Mouse (Mus musculus): ENCODE results near the gene Arpp19. TPM values are rescaled to one million over a fixed set of nuclear protein-coding genes. Genes with fewer than 3 reads are reported as not detected.

Gene Arpp19
- 14.5 and 16.1 TPM in 2 replicates for polyA plus RNA-seq (2012; rRNA removed)

- H3K36me3 ChIP-seq (ENCODE audit: control insufficient read depth, insufficient read depth, low read length), result no peaks in the 10 kb centered on the region
- H3K4me3 ChIP-seq (ENCODE audit: control insufficient read depth, insufficient read depth, low read length), result peak within 1 kb of the TSS; percentile 66
- peak; percentile 81 for DNase-seq
- WGBS, result under 1% methylated on average over 71 of the region's 73 CpGs
- H3K27me3 ChIP-seq (ENCODE audit: control insufficient read depth, insufficient read depth, low read length), result no peaks in the 10 kb centered on the region
- TF ChIP-seq POLR2A (IDR thresholded peaks at IDR 0.05; ENCODE audit: control insufficient read depth, extremely low read depth, insufficient read depth, low read length, poor library complexity) (peak; percentile 93), CTCF (IDR thresholded peaks at IDR 0.05; ENCODE audit: borderline replicate concordance, control insufficient read depth, extremely low read depth, insufficient read depth, low read length, poor library complexity) (0 out of 2 replicates have a peak, but pooled peaks have one; percentile 36)
- H3K4me1 ChIP-seq (replicated peaks; ENCODE audit: control insufficient read depth, insufficient read depth, low read length), result peaks cover 4% of the 10 kb centered on the region
- no peak within 1 kb of the TSS for H3K27ac ChIP-seq (ENCODE audit: control insufficient read depth, insufficient read depth, low read length)
These were observed at the start of gene Arpp19 for GRCm38 (mm10) chr9:75037451-75038356. Arpp19 (plus strand) TSS chr9:75037614.

GRCm38 (mm10) chr9:74988893-74989460 lies 48.4 kb upstream of the Arpp19 start:
- H3K4me3 ChIP-seq (ENCODE audit: control insufficient read depth, insufficient read depth, low read length), result no peak overlapping the region
- H3K27ac ChIP-seq (ENCODE audit: control insufficient read depth, insufficient read depth, low read length), result no peak overlapping the region
- H3K4me1 ChIP-seq (replicated peaks; ENCODE audit: control insufficient read depth, insufficient read depth, low read length), result peaks cover 13% of the 10 kb centered on the region
- TF ChIP-seq CTCF (IDR thresholded peaks at IDR 0.05; ENCODE audit: borderline replicate concordance, control insufficient read depth, extremely low read depth, insufficient read depth, low read length, poor library complexity) (no peak), POLR2A (IDR thresholded peaks at IDR 0.05; ENCODE audit: control insufficient read depth, extremely low read depth, insufficient read depth, low read length, poor library complexity) (no peak)
- no peaks in the 10 kb centered on the region for H3K36me3 ChIP-seq (ENCODE audit: control insufficient read depth, insufficient read depth, low read length)
- no peaks in the 10 kb centered on the region for H3K27me3 ChIP-seq (ENCODE audit: control insufficient read depth, insufficient read depth, low read length)
- 93% methylated on average over 7 of the region's 7 CpGs for WGBS
- DNase-seq, result no peak

- Histone ChIP-seq H3K36me3 (ENCODE audit: control insufficient read depth, insufficient read depth, low read length) (no peaks in the 10 kb centered on the region), H3K4me1 (replicated peaks; ENCODE audit: control insufficient read depth, insufficient read depth, low read length) (peaks cover 12% of the 10 kb centered on the region), H3K4me3 (ENCODE audit: control insufficient read depth, insufficient read depth, low read length) (no peak overlapping the region), H3K27ac (ENCODE audit: control insufficient read depth, insufficient read depth, low read length) (no peak overlapping the region), H3K27me3 (ENCODE audit: control insufficient read depth, insufficient read depth, low read length) (no peaks in the 10 kb centered on the region)
- DNase-seq, result no peak
- WGBS, result 93% methylated on average over 2 of the region's 2 CpGs
- TF ChIP-seq CTCF (IDR thresholded peaks at IDR 0.05; ENCODE audit: borderline replicate concordance, control insufficient read depth, extremely low read depth, insufficient read depth, low read length, poor library complexity), result no peak
- TF ChIP-seq POLR2A (IDR thresholded peaks at IDR 0.05; ENCODE audit: control insufficient read depth, extremely low read depth, insufficient read depth, low read length, poor library complexity), result no peak
These were observed 47.4 kb upstream of the Arpp19 start for GRCm38 (mm10) chr9:74989990-74990389.

GRCm38 (mm10) chr9:74994611-74995257 lies 42.7 kb upstream of the Arpp19 start:
- Histone ChIP-seq H3K4me1 (replicated peaks; ENCODE audit: control insufficient read depth, insufficient read depth, low read length) (no peaks in the 10 kb centered on the region), H3K27me3 (ENCODE audit: control insufficient read depth, insufficient read depth, low read length) (no peaks in the 10 kb centered on the region), H3K27ac (ENCODE audit: control insufficient read depth, insufficient read depth, low read length) (no peak overlapping the region), H3K4me3 (ENCODE audit: control insufficient read depth, insufficient read depth, low read length) (no peak overlapping the region), H3K36me3 (ENCODE audit: control insufficient read depth, insufficient read depth, low read length) (no peaks in the 10 kb centered on the region)
- TF ChIP-seq POLR2A (IDR thresholded peaks at IDR 0.05; ENCODE audit: control insufficient read depth, extremely low read depth, insufficient read depth, low read length, poor library complexity) (no peak), CTCF (IDR thresholded peaks at IDR 0.05; ENCODE audit: borderline replicate concordance, control insufficient read depth, extremely low read depth, insufficient read depth, low read length, poor library complexity) (no peak)
- WGBS, result 91% methylated on average over 10 of the region's 10 CpGs
- DNase-seq, result no peak

GRCm38 (mm10) chr9:74996349-74996748 lies 41.1 kb upstream of the Arpp19 start:
- no peaks in the 10 kb centered on the region for H3K4me1 ChIP-seq (replicated peaks; ENCODE audit: control insufficient read depth, insufficient read depth, low read length)
- H3K27me3 ChIP-seq (ENCODE audit: control insufficient read depth, insufficient read depth, low read length), result no peaks in the 10 kb centered on the region
- H3K36me3 ChIP-seq (ENCODE audit: control insufficient read depth, insufficient read depth, low read length), result no peaks in the 10 kb centered on the region
- WGBS, result 19% methylated on average over 2 of the region's 2 CpGs
- TF ChIP-seq POLR2A (IDR thresholded peaks at IDR 0.05; ENCODE audit: control insufficient read depth, extremely low read depth, insufficient read depth, low read length, poor library complexity) (no peak), CTCF (IDR thresholded peaks at IDR 0.05; ENCODE audit: borderline replicate concordance, control insufficient read depth, extremely low read depth, insufficient read depth, low read length, poor library complexity) (no peak)
- H3K27ac ChIP-seq (ENCODE audit: control insufficient read depth, insufficient read depth, low read length), result no peak overlapping the region
- DNase-seq, result no peak
- no peak overlapping the region for H3K4me3 ChIP-seq (ENCODE audit: control insufficient read depth, insufficient read depth, low read length)

GRCm38 (mm10) chr9:74997976-74998375 lies 39.4 kb upstream of the Arpp19 start:
- DNase-seq, result no peak
- Histone ChIP-seq H3K36me3 (ENCODE audit: control insufficient read depth, insufficient read depth, low read length) (no peaks in the 10 kb centered on the region), H3K4me1 (replicated peaks; ENCODE audit: control insufficient read depth, insufficient read depth, low read length) (no peaks in the 10 kb centered on the region), H3K4me3 (ENCODE audit: control insufficient read depth, insufficient read depth, low read length) (no peak overlapping the region), H3K27ac (ENCODE audit: control insufficient read depth, insufficient read depth, low read length) (no peak overlapping the region), H3K27me3 (ENCODE audit: control insufficient read depth, insufficient read depth, low read length) (no peaks in the 10 kb centered on the region)
- TF ChIP-seq CTCF (IDR thresholded peaks at IDR 0.05; ENCODE audit: borderline replicate concordance, control insufficient read depth, extremely low read depth, insufficient read depth, low read length, poor library complexity) (no peak), POLR2A (IDR thresholded peaks at IDR 0.05; ENCODE audit: control insufficient read depth, extremely low read depth, insufficient read depth, low read length, poor library complexity) (no peak)

Measured in thymus, adult 2 months (tissue).